Mouse (Mus musculus) stomach, embryonic 15.5 days (tissue): ENCODE measurements at regions not wholly inside any gene's neighbourhood (a gene's known extent, or its start where the extent isn't known, plus 50 kb on each side); places are given as distances from the start of the nearest gene placed in this dataset.
A peak's percentile ranks its signal among the peaks of the same experiment; 100 is the strongest.

Experiments
- ATAC-seq: fragments of 200-750 bp; cut with Nextera tagmentation; 2 replicates; pipeline ENCODE4 v1.8.0; 2017; ENCODE audit warnings: low read depth, moderate number of reproducible peaks, moderate TSS enrichment; ENCODE audit not compliant: insufficient read depth, low FRiP score
- H3K27ac ChIP-seq: fragments of 300-500 bp; sonication (generic); 2 replicates; pipeline ENCODE4 v1.5.1; 2015; ENCODE audit warnings: mild to moderate bottlenecking, inconsistent platforms
- H3K27me3 ChIP-seq: fragments of 300-500 bp; sonication (generic); replicated peaks from 2 replicates; pipeline ENCODE4 v1.6.1; 2015; ENCODE audit warnings: inconsistent platforms
- H3K36me3 ChIP-seq: fragments of 300-500 bp; sonication (generic); 2 replicates; pipeline ENCODE4 v1.6.1; 2015; ENCODE audit warnings: inconsistent platforms
- H3K4me1 ChIP-seq: fragments of 300-500 bp; sonication (generic); 2 replicates; pipeline ENCODE4 v1.6.1; 2015; ENCODE audit warnings: inconsistent platforms
- H3K4me2 ChIP-seq: fragments of 300-500 bp; sonication (generic); 2 replicates; pipeline ENCODE4 v1.6.1; 2015; ENCODE audit warnings: mild to moderate bottlenecking, inconsistent platforms
- H3K4me3 ChIP-seq: fragments of 300-500 bp; sonication (generic); replicated peaks from 2 replicates; pipeline ENCODE4 v1.5.1; 2015; ENCODE audit warnings: inconsistent platforms
- H3K9ac ChIP-seq: fragments of 300-500 bp; sonication (generic); 2 replicates; pipeline ENCODE4 v1.6.1; 2015; ENCODE audit warnings: inconsistent platforms
- H3K9me3 ChIP-seq: fragments of 300-500 bp; sonication (generic); 2 replicates; pipeline ENCODE4 v1.6.1; 2016; ENCODE audit warnings: inconsistent platforms
- WGBS: fragments of 180-500 bp; shearing (Covaris S2); methylation state at CpG from one replicate; pipeline ENCODE4 v1.1.7; 2015; 5-methylcytosine and 5-hydroxymethylcytosine counted together

- H3K9me3 ChIP-seq = no peaks in the 10 kb centered on the region
- WGBS = 50% methylated on average over 3 of the region's 3 CpGs
- ATAC-seq = no peak
- no peak overlapping the region for H3K4me2 ChIP-seq
- no peaks in the 10 kb centered on the region for H3K36me3 ChIP-seq
- H3K9ac ChIP-seq = no peak overlapping the region
- no peak overlapping the region for H3K27ac ChIP-seq
- H3K27me3 ChIP-seq = no peaks in the 10 kb centered on the region
- no peaks in the 10 kb centered on the region for H3K4me1 ChIP-seq
- H3K4me3 ChIP-seq = no peak overlapping the region
These were observed 70.7 kb downstream of the Zic3 start for GRCm38 (mm10) chrX:58093245-58093644.

GRCm38 (mm10) chrX:58117761-58118426, 95.4 kb downstream of the Zic3 start:
- 86% methylated on average over 8 of the region's 8 CpGs for WGBS
- Histone ChIP-seq H3K9ac (no peak overlapping the region), H3K27me3 (no peaks in the 10 kb centered on the region), H3K4me1 (no peaks in the 10 kb centered on the region), H3K9me3 (no peaks in the 10 kb centered on the region), H3K4me3 (no peak overlapping the region), H3K36me3 (no peaks in the 10 kb centered on the region), H3K27ac (no peak overlapping the region), H3K4me2 (no peak overlapping the region)
- ATAC-seq = no peak

DNA sequence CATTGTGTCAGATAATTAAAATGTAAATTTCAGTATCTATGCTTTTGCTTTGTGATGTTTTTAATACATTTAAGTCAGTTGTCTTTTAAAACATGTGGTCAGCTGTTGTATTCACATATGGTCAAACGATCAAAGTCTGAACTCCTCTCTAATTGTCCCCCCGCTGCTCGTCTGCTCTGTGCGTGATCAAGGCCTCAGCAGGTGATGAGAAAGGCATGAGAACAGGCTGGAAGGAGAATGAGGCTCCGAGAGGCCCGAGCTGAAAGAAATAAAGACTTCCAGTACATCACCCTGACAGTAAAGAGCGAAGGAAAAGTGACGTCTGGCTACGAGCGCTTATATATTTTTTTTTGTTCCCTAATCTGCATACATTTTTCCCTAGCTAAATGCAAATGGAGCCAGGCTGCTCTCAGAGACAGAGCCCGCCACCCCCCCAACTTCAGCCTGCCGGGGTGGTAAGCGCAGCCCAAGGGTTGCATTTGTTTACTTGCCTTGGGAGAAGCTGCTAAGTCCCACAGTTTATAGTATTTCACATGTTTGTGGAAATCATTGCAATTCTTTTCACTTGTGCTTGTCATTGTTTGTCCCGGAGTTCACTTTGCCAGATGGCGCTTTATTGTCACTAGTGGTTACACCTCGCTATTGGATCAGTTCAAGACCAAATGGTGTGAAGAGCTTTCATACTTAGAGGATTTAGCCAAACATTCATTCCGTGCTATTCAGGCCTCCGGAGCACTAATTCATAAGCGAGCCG, 133.0 kb downstream of the Zic3 start:
- no peaks in the 10 kb centered on the region for H3K9me3 ChIP-seq
- H3K9ac ChIP-seq = no peak overlapping the region
- no peak overlapping the region for H3K27ac ChIP-seq
- no peak overlapping the region for H3K4me3 ChIP-seq
- peak overlapping the region; percentile 36; the same call in 1 of the 2 replicates for H3K4me2 ChIP-seq
- 25% methylated on average over 20 of the region's 20 CpGs for WGBS
- ATAC-seq = no peak
- H3K27me3 ChIP-seq = no peaks in the 10 kb centered on the region
- no peaks in the 10 kb centered on the region for H3K4me1 ChIP-seq
- no peaks in the 10 kb centered on the region for H3K36me3 ChIP-seq

- no peak overlapping the region for H3K27ac ChIP-seq
- H3K36me3 ChIP-seq = no peaks in the 10 kb centered on the region
- no peaks in the 10 kb centered on the region for H3K9me3 ChIP-seq
- no peak for ATAC-seq
- H3K9ac ChIP-seq = no peak overlapping the region
- H3K27me3 ChIP-seq = no peaks in the 10 kb centered on the region
- 38% methylated on average over 5 of the region's 5 CpGs for WGBS
- H3K4me3 ChIP-seq = no peak overlapping the region
- H3K4me2 ChIP-seq = no peak overlapping the region
- no peaks in the 10 kb centered on the region for H3K4me1 ChIP-seq
These were observed 134.9 kb downstream of the Zic3 start for GRCm38 (mm10) chrX:58157361-58157760.

GRCm38 (mm10) chrX:58166184-58166904, 143.8 kb downstream of the Zic3 start:
- ATAC-seq = no peak
- H3K4me1 ChIP-seq = no peaks in the 10 kb centered on the region
- no peak overlapping the region for H3K27ac ChIP-seq
- H3K9ac ChIP-seq = no peak overlapping the region
- H3K36me3 ChIP-seq = no peaks in the 10 kb centered on the region
- WGBS = 76% methylated on average over 12 of the region's 12 CpGs
- no peak overlapping the region for H3K4me3 ChIP-seq
- H3K9me3 ChIP-seq = no peaks in the 10 kb centered on the region
- no peak overlapping the region for H3K4me2 ChIP-seq
- H3K27me3 ChIP-seq = no peaks in the 10 kb centered on the region

- no peak overlapping the region for H3K27ac ChIP-seq
- 80% methylated on average over 1 of the region's 1 CpGs for WGBS
- no peaks in the 10 kb centered on the region for H3K4me1 ChIP-seq
- H3K9ac ChIP-seq = no peak overlapping the region
- H3K36me3 ChIP-seq = no peaks in the 10 kb centered on the region
- no peak overlapping the region for H3K4me2 ChIP-seq
- no peak overlapping the region for H3K4me3 ChIP-seq
- H3K9me3 ChIP-seq = no peaks in the 10 kb centered on the region
- no peak for ATAC-seq
- no peaks in the 10 kb centered on the region for H3K27me3 ChIP-seq
These were observed 151.8 kb downstream of the Zic3 start for GRCm38 (mm10) chrX:58174326-58174725.
